15 mouse cellular contexts compared by ENCODE assay signal in genomic region chr9:101995423-101996156, GRCm38 (mm10).
A peak's percentile ranks its signal among the peaks of the same experiment; 100 is the strongest.
DNase-seq lines count a peak whose midpoint lies in the region; ATAC-seq and TF ChIP-seq lines count a peak whose summit lies in the region.
"Had no signal": no experiment of that assay in that cellular context is flagged by ENCODE, and none has a peak within 500 bp of the region (broad histone marks: within the 10 kb centered on the region; RNA-seq: fewer than 3 reads in every experiment).

No protein-coding gene starts in this region.

- 79% methylated on average over 10 of the region's 10 CpGs for WGBS in kidney, embryonic 15.5 days
- 56% methylated on average over 10 of the region's 10 CpGs for WGBS in stomach, embryonic 15.5 days
- 80% methylated on average over 10 of the region's 10 CpGs for WGBS in kidney, adult 2 months

- H3K36me3 ChIP-seq in kidney, embryonic 15.5 days = no peaks in the 10 kb centered on the region
- H3K36me3 ChIP-seq in erythroblast, embryonic 14.5 days (ENCODE audit: control insufficient read depth) = peaks cover 4% of the 10 kb centered on the region
- no peaks in the 10 kb centered on the region for H3K36me3 ChIP-seq in stomach, embryonic 15.5 days
- no peaks in the 10 kb centered on the region for H3K36me3 ChIP-seq in kidney, adult 2 months (ENCODE audit: control insufficient read depth, insufficient read depth, low read length)
- H3K36me3 ChIP-seq: forebrain, embryonic 10.5 days; heart, embryonic 13.5 days; lung, embryonic 15.5 days had no signal

- no peak for TF ChIP-seq POLR2A in kidney, adult 2 months (IDR thresholded peaks at IDR 0.05; ENCODE audit: low read depth, low read length)

- H3K9me3 ChIP-seq in kidney, embryonic 15.5 days (replicated peaks) = 0 out of 2 replicates have a peak, but pooled peaks cover under 1% of the 10 kb centered on the region
- H3K9me3 ChIP-seq in erythroblast, embryonic 14.5 days (ENCODE audit: control insufficient read depth, low read length) = peaks cover 2% of the 10 kb centered on the region
- no peaks in the 10 kb centered on the region for H3K9me3 ChIP-seq in stomach, embryonic 15.5 days
- H3K9me3 ChIP-seq: forebrain, embryonic 10.5 days; lung, embryonic 15.5 days had no signal

- no peak overlapping the region for H3K4me3 ChIP-seq in kidney, embryonic 15.5 days (replicated peaks)
- H3K4me3 ChIP-seq in erythroblast, embryonic 14.5 days (replicated peaks) = peak overlapping the region; percentile 61
- no peak overlapping the region for H3K4me3 ChIP-seq in stomach, embryonic 15.5 days (replicated peaks)
- no peak overlapping the region for H3K4me3 ChIP-seq in kidney, adult 2 months (ENCODE audit: insufficient read depth, low read depth, low read length)
- H3K4me3 ChIP-seq: forebrain, embryonic 10.5 days; heart, embryonic 13.5 days; layer of hippocampus, adult 2 months; lung, embryonic 15.5 days had no signal

- TF ChIP-seq CTCF in kidney, adult 2 months (conservative IDR thresholded peaks at IDR 0.05; ENCODE audit: insufficient read depth, insufficient read length, low read depth, low read length) = no peak

- H3K9ac ChIP-seq in kidney, embryonic 15.5 days = no peak overlapping the region
- no peak overlapping the region for H3K9ac ChIP-seq in stomach, embryonic 15.5 days
- H3K9ac ChIP-seq: heart, embryonic 13.5 days; lung, embryonic 15.5 days had no signal

- H3K4me2 ChIP-seq in kidney, embryonic 15.5 days = no peak overlapping the region
- no peak overlapping the region for H3K4me2 ChIP-seq in stomach, embryonic 15.5 days
- H3K4me2 ChIP-seq: lung, embryonic 15.5 days had no signal

- no peaks in the 10 kb centered on the region for H3K27me3 ChIP-seq in kidney, embryonic 15.5 days
- no peaks in the 10 kb centered on the region for H3K27me3 ChIP-seq in erythroblast, embryonic 14.5 days (ENCODE audit: control insufficient read depth)
- H3K27me3 ChIP-seq in stomach, embryonic 15.5 days (replicated peaks) = no peaks in the 10 kb centered on the region
- no peaks in the 10 kb centered on the region for H3K27me3 ChIP-seq in kidney, adult 2 months (replicated peaks; ENCODE audit: control insufficient read depth, insufficient read depth, low read length)
- H3K27me3 ChIP-seq: lung, embryonic 15.5 days had no signal

- no peaks in the 10 kb centered on the region for H3K4me1 ChIP-seq in kidney, embryonic 15.5 days
- H3K4me1 ChIP-seq in erythroblast, embryonic 14.5 days (ENCODE audit: control insufficient read depth) = peaks cover 77% of the 10 kb centered on the region
- no peaks in the 10 kb centered on the region for H3K4me1 ChIP-seq in stomach, embryonic 15.5 days
- H3K4me1 ChIP-seq in kidney, adult 2 months (ENCODE audit: control insufficient read depth, insufficient read depth, low read length) = no peaks in the 10 kb centered on the region
- H3K4me1 ChIP-seq: forebrain, embryonic 10.5 days had no signal

- no peak overlapping the region for H3K27ac ChIP-seq in kidney, embryonic 15.5 days
- no peak overlapping the region for H3K27ac ChIP-seq in stomach, embryonic 15.5 days
- H3K27ac ChIP-seq in kidney, adult 2 months (ENCODE audit: insufficient read depth, low read depth, low read length) = no peak overlapping the region
- H3K27ac ChIP-seq: forebrain, embryonic 10.5 days; heart, embryonic 13.5 days; layer of hippocampus, adult 2 months; lung, embryonic 15.5 days had no signal

- DNase-seq in kidney, postnatal 10 days = no peak
- DNase-seq in kidney, adult 2 months = no peak
- no peak for DNase-seq in cerebellum, postnatal 25 days
- DNase-seq: cerebellum, adult 11-12 months; thymus, postnatal 36 days had no signal

- ATAC-seq in kidney, embryonic 15.5 days (replicated peaks; ENCODE audit: low FRiP score) = peak; percentile 77; the same call in 1 of the 2 replicates
- peak; percentile 56 for ATAC-seq in megakaryocyte, adult 5-6 weeks (ENCODE audit: poor library complexity, severe bottlenecking)
- peak; percentile 92 for ATAC-seq in stomach, embryonic 15.5 days (ENCODE audit: insufficient read depth, low FRiP score, low read depth)
- ATAC-seq: CD4-positive, CD25-positive, alpha-beta regulatory T cell, adult 4 months; inflammation-experienced regulatory T-cells, adult 6 months had no signal
